Mouse (Mus musculus) neural tube, embryonic 11.5 days (tissue): Measurements from ENCODE around the gene Camk2b. TPM values are rescaled to one million over a fixed set of nuclear protein-coding genes. Genes with fewer than 3 reads are reported as not detected.
"Not testable (repeated sequence)": the region's sequence is repeated elsewhere in the genome, so short reads cannot be mapped to it uniquely, and the experiment has no call there.

ENCODE experiments used
- ATAC-seq: fragments of 200-750 bp; cut with Nextera tagmentation; 2 replicates; pipeline ENCODE4 v1.8.0; 2017; ENCODE audit warnings: moderate number of reproducible peaks, mild to moderate bottlenecking, moderate TSS enrichment, moderate library complexity; ENCODE audit not compliant: insufficient read depth, low FRiP score, low TSS enrichment
- DNase-seq: peaks from one replicate; pipeline ENCODE4 v3.0.0-alpha.2; 2015; ENCODE audit warnings: low spot score
- H3K27ac ChIP-seq: fragments of 300-500 bp; sonication (generic); 2 replicates; pipeline ENCODE4 v1.5.1; 2014; ENCODE audit warnings: low read depth, mild to moderate bottlenecking, low read length
- H3K27me3 ChIP-seq: fragments of 300-500 bp; sonication (generic); 2 replicates; pipeline ENCODE4 v1.6.1; 2014; ENCODE audit warnings: mild to moderate bottlenecking, low read length, mixed read lengths; ENCODE audit not compliant: control insufficient read depth, insufficient read depth
- H3K36me3 ChIP-seq: fragments of 300-500 bp; sonication (generic); 2 replicates; pipeline ENCODE4 v1.6.1; 2014; ENCODE audit warnings: mild to moderate bottlenecking, low read length, moderate library complexity, mixed read lengths; ENCODE audit not compliant: control insufficient read depth, insufficient read depth
- H3K4me1 ChIP-seq: fragments of 300-500 bp; sonication (generic); 2 replicates; pipeline ENCODE4 v1.6.1; 2014; ENCODE audit warnings: low read length, mixed read lengths; ENCODE audit not compliant: control insufficient read depth, insufficient read depth
- H3K4me2 ChIP-seq: fragments of 300-500 bp; sonication (generic); 2 replicates; pipeline ENCODE4 v1.6.1; 2014; ENCODE audit warnings: low read depth, mild to moderate bottlenecking, moderate library complexity
- H3K4me3 ChIP-seq: fragments of 300-500 bp; sonication (generic); 2 replicates; pipeline ENCODE4 v1.5.1; 2014; ENCODE audit warnings: low read depth, low read length
- H3K9ac ChIP-seq: fragments of 300-500 bp; sonication (generic); 2 replicates; pipeline ENCODE4 v1.6.1; 2014; ENCODE audit warnings: mild to moderate bottlenecking, low read length
- H3K9me3 ChIP-seq: fragments of 300-500 bp; sonication (generic); 2 replicates; pipeline ENCODE4 v1.6.1; 2016; ENCODE audit warnings: low read length; ENCODE audit not compliant: control insufficient read depth
- WGBS: fragments of 180-500 bp; shearing (Covaris S2); extraction: QIAGEN DNeasy Blood & Tissue Kit; methylation state at CpG from one replicate; pipeline ENCODE4 v1.1.7; 2014; 5-methylcytosine and 5-hydroxymethylcytosine counted together
- polyA plus RNA-seq: library from polyadenylated mRNA; unstranded; fragments of >200 nt; fragmentation: Nextera tagmentation; extraction: Ambion mirVana; gene quantifications from 2 replicates; pipeline ENCODE4 v1.2.1, GENCODE M21; 2014

The Camk2b gene
- polyA plus RNA-seq, 1 experiment from 2014 or later: 6.5 TPM

GRCm38 (mm10) chr11:6013359-6013758 is 52.8 kb downstream of the Camk2b start:
- Histone ChIP-seq H3K9ac (no peak overlapping the region), H3K36me3 (no peaks in the 10 kb centered on the region), H3K27me3 (no peaks in the 10 kb centered on the region), H3K4me2 (no peak overlapping the region), H3K4me3 (no peak overlapping the region), H3K27ac (no peak overlapping the region), H3K9me3 (no peaks in the 10 kb centered on the region), H3K4me1 (no peaks in the 10 kb centered on the region)
- no peak for ATAC-seq
- DNase-seq: no peak
- WGBS: 65% methylated on average over 2 of the region's 2 CpGs

DNA sequence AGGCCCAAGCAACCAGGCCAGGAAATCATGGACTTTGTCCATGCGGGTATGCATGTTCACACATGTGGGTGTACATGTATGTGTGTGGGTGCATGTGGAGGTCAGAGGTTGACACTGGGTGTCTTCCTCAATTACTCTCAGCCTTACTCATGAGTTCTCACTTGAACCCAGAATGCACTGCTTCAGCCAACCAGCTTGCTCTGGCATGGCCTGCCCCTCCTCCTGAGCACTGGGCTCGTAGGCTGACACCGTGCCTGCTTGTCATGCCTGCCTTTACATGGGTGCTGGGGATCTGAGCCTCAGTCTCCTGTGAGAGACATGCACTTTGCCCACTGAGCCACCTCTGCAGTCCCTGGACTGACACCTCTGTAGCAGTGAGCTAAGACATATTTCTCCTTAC is 54.3 kb downstream of the Camk2b start:
- no peak for ATAC-seq
- 100% methylated on average over 3 of the region's 3 CpGs for WGBS
- H3K9me3 ChIP-seq: no peaks in the 10 kb centered on the region

GRCm38 (mm10) chr11:6010751-6011482 is 55.2 kb downstream of the Camk2b start:
- H3K27me3 ChIP-seq, H3K36me3 ChIP-seq, H3K4me1 ChIP-seq, H3K4me3 ChIP-seq, H3K9ac ChIP-seq, H3K9me3 ChIP-seq, DNase-seq, H3K4me2 ChIP-seq, ATAC-seq, H3K27ac ChIP-seq: not testable (repeated sequence)
- WGBS: 79% methylated on average over 3 of the region's 18 CpGs

More for the DNA sequence above, 54.3 kb downstream of the Camk2b start:
- Histone ChIP-seq H3K9ac (no peak overlapping the region), H3K36me3 (no peaks in the 10 kb centered on the region), H3K4me3 (no peak overlapping the region), H3K27me3 (no peaks in the 10 kb centered on the region), H3K4me1 (no peaks in the 10 kb centered on the region), H3K27ac (no peak overlapping the region), H3K4me2 (no peak overlapping the region)
- no peak for DNase-seq

GRCm38 (mm10) chr11:6007779-6008128 is 58.4 kb downstream of the Camk2b start:
- 23% methylated on average over 9 of the region's 13 CpGs for WGBS
- not testable (repeated sequence) for H3K36me3 ChIP-seq, DNase-seq, ATAC-seq, H3K9me3 ChIP-seq, H3K4me1 ChIP-seq, H3K9ac ChIP-seq, H3K4me3 ChIP-seq, H3K27ac ChIP-seq
- Histone ChIP-seq H3K4me2 (0 out of 2 replicates have a peak overlapping the region, but pooled peaks have one; percentile 15), H3K27me3 (peaks cover 12% of the 10 kb centered on the region)

- not testable (repeated sequence) for DNase-seq, H3K4me1 ChIP-seq, H3K9me3 ChIP-seq, H3K27ac ChIP-seq, H3K36me3 ChIP-seq
- ATAC-seq: peak; percentile 74; the same call in 1 of the 2 replicates
- Histone ChIP-seq H3K9ac (peak overlapping the region; percentile 29; the same call in 1 of the 2 replicates), H3K4me2 (peak overlapping the region; percentile 40), H3K27me3 (peaks cover 12% of the 10 kb centered on the region), H3K4me3 (peak overlapping the region; percentile 31)
- WGBS: 2% methylated on average over 22 of the region's 49 CpGs
These were observed 59.0 kb downstream of the Camk2b start for GRCm38 (mm10) chr11:6007010-6007778.

DNA sequence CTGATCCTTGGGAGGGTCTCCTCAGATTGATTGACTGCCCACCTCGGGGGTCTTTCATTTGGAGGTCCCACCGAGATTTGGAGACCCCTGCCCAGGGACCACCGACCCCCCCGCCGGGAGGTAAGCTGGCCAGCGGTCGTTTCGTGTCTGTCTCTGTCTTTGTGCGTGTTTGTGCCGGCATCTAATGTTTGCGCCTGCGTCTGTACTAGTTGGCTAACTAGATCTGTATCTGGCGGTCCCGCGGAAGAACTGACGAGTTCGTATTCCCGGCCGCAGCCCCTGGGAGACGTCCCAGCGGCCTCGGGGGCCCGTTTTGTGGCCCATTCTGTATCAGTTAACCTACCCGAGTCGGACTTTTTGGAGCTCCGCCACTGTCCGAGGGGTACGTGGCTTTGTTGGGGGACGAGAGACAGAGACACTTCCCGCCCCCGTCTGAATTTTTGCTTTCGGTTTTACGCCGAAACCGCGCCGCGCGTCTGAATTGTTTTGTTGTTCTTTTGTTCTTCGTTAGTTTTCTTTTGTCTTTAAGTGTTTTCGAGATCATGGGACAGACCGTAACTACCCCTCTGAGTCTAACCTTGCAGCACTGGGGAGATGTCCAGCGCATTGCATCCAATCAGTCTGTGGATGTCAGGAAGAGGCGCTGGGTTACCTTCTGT is 59.7 kb downstream of the Camk2b start:
- H3K9ac ChIP-seq, H3K4me1 ChIP-seq, H3K27ac ChIP-seq, H3K36me3 ChIP-seq, H3K9me3 ChIP-seq, DNase-seq, ATAC-seq: not testable (repeated sequence)
- Histone ChIP-seq H3K27me3 (peaks cover 12% of the 10 kb centered on the region), H3K4me3 (peak overlapping the region; percentile 31), H3K4me2 (peak overlapping the region; percentile 40)
- WGBS: 6% methylated on average over 33 of the region's 44 CpGs

- H3K9ac ChIP-seq, H3K4me3 ChIP-seq, H3K9me3 ChIP-seq, ATAC-seq, H3K36me3 ChIP-seq, H3K4me2 ChIP-seq, H3K4me1 ChIP-seq, H3K27ac ChIP-seq, DNase-seq: not testable (repeated sequence)
- 52% methylated on average over 1 of the region's 4 CpGs for WGBS
- peaks cover 12% of the 10 kb centered on the region for H3K27me3 ChIP-seq
These were observed 60.7 kb downstream of the Camk2b start for GRCm38 (mm10) chr11:6005374-6006043.

GRCm38 (mm10) chr11:6003046-6003639 is 63.0 kb downstream of the Camk2b start:
- peaks cover 12% of the 10 kb centered on the region for H3K27me3 ChIP-seq
- no peak for ATAC-seq
- no peak overlapping the region for H3K4me3 ChIP-seq
- H3K4me2 ChIP-seq: no peak overlapping the region
- no peak for DNase-seq
- H3K4me1 ChIP-seq: peaks cover 11% of the 10 kb centered on the region
- WGBS: 38% methylated on average over 2 of the region's 2 CpGs
- no peak overlapping the region for H3K27ac ChIP-seq
- no peaks in the 10 kb centered on the region for H3K9me3 ChIP-seq
- H3K9ac ChIP-seq: no peak overlapping the region
- H3K36me3 ChIP-seq: no peaks in the 10 kb centered on the region
